Mouse (Mus musculus) urinary bladder, postnatal 36 days (tissue): ENCODE results near the gene Wfdc17.

Source experiments
- DNase-seq, 2 experiments: peaks; one replicate each; pipeline ENCODE4 v3.0.0; 2022; ENCODE audit warnings: low spot score in 2 of 2, mixed read lengths in 1 of 2

Wfdc17 gene

DNA sequence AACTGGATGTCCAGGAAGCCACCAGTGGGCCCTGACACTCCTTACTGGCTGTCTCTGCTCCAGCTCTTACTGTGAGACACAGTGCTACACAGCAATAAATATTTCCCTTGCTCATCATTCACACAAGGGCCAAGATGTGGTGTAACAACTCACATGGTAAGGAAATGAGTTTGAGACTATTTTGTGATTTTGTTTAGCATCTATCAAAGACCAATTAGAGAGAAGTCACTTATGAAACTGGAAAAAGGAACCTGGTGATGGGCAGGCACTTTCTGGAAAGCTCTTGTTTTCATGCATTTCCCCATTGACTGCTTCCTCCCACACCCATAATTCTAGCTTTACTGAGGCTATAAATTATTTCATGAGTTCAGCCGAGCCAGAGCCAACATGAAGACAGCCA, at the start of gene Wfdc17:
Wfdc17 (plus strand) TSS at position 287 of the 400 bp plus-strand sequence.
- no peak for DNase-seq

DNA sequence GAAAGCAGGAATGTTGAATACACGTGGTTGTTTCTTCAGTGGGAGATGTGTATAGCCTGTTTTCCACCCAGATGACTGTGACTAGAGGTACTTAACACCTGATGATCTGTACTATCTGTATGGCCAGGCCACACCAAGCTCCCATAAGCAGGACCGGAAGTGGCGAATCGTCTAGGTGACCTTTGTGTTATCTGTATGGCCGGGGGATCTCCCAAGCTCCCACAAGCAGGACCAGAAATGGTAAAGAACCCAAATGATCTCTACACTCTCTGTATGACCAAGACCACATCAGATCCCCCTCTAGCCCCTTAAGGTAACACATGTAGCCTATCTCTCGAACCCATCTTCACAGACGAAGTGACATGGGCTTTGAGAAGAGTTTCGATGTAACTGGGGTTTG, 49.2 kb upstream of the Wfdc17 start:
- DNase-seq, result no peak

DNA sequence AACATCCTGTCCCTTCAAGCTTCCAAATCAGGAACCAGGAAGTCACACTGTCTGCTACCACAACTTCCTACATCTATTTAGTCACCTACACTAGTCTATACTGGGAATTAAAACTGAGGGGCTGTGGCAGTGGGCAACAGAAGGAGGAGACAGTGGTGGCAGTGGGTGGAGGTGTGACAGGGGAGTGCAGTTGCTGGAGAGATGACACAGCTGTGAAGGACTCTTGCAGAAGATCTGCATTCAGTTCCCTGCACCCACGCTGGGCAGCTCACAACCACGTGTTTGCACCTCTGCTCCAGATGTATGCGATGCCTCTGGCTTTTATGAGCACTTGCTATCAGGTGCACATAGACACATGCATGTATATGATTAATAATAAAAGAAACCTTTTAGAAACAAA, 46.3 kb upstream of the Wfdc17 start:
- no peak for DNase-seq

DNA sequence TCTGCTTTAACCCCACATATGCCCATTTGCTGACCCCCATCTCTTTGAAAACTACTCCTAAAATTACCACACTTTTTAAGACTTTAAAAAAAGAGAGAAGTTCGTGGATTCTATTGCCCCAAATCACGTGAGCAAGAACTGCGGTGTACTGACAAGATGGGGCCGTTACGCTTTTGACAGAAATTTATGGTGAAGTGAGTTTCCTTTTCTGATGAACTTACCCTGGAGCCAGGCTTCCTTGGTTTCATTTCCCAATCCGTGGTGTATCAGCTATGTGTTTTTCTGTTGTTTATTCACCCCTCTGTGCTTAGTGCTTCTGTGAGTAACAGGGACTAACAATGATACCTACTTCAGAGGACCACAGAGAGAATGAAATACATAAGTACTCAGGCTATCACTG, 45.0 kb upstream of the Wfdc17 start:
- no peak for DNase-seq

DNA sequence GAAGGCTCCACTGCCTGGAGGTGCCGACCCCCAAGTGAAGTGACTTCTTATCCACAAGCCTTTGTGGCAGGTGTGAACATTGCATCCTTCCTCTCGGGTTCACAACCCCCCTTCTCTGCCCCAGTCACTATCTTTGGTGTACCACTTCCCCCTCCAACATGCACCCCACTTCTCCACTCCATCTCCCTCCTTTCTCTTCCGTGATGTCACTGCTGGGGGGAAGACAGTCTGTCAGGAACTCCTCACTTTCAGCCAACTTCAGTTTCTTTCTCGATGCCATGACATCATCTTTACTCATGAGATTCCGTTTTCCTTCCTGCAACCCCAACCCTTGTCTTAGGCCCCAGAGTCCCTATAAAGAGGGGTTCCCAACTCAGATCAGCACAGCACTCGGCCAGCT, 41.6 kb upstream of the Wfdc17 start, which contains the start of gene Ccl4:
Ccl4 (plus strand) TSS at position 381 of the 400 bp plus-strand sequence.
- DNase-seq, result no peak

DNA sequence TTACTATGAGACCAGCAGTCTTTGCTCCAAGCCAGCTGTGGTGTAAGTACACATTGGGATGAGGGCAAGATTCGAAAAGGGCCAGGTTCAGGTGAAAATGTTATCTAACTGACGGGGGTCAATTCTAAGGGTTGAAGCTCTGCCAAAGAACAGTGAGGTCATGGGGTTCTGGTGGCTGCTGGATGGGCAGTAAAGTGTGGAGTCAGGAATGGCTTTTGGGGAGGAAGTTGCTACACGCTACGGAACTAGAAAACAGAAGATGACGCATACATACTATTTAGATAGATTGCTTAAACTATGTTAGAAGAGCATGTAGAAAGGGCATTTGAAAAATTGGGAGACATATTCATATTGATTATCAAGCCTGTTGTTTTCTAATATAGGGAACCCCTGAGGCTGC, 40.3 kb upstream of the Wfdc17 start:
- DNase-seq, result no peak

DNA sequence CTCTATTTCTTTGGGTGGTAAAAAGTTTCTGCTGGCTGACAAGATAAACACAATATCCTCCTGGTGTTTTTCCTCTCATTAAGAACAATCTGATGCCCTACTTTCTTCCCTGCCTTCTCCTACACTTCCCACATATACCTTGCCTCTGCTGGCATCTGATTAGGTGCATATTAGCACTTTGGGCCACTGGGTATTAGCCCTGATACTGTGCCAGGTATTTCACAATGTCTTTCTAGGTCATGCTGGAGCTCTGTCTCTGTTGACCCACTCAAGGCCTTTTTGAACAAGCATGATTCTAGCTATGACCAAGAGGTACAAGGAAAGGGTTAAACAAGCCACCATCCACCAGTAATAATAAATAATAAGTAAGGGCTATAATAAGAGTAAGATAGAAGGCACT, 32.0 kb upstream of the Wfdc17 start:
- no peak for DNase-seq

DNA sequence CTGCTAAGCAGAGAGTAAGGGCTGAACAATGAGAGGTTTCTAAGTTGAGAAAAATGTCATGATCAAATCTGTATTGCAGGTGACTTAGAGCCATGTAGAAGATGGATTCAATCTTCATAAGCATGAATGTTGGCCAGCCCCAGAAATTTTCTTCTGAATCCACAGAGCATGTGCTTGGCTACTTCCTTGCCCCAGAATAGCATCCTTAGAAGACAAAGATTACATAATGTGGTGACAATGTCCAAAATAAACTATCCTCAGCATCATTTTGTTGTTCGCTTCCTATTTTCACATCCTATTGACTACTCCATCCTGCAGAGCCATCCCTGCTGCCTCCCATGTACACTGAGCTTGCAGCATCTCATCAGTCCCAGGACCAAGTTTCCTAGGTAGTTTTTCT, 28.1 kb upstream of the Wfdc17 start:
- DNase-seq, result no peak

DNA sequence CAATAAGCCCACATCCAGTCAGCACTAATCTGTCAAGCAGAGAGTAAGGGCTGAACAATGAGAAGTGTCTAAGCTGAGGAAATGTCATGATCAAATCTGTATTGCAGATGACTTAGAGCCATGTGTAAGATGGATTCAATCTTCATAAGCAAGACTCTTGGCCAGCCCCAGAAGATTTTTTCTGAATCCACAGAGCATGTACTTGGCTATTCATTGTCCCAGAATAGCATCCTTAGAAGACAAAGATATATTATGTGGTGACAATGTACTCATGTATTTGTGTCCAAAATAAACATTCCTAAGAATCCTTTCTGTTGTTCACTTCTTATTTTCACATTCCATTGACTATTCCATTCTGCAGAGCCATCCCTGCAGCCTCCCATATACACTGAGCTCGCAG, 13.9 kb upstream of the Wfdc17 start:
- DNase-seq, result no peak

DNA sequence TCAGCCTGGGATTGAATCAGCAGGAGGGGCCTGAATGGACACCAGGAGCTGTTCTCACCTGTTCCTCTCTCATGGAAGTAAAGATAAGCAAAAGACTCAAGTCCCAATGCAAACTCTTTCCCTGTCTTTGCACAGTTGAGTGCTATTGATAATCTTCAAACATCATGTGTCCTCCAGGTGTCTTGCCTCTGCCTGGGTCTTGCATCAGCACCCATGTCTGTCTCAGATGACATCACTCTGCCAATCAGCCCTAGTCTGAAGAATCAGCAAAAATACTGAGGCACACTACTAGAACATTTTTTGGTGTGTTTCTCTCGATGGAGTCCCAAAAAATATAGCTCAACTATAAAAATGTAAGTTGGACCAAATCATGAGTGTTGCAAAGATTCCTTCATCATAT, 11.8 kb upstream of the Wfdc17 start:
- DNase-seq, result no peak

DNA sequence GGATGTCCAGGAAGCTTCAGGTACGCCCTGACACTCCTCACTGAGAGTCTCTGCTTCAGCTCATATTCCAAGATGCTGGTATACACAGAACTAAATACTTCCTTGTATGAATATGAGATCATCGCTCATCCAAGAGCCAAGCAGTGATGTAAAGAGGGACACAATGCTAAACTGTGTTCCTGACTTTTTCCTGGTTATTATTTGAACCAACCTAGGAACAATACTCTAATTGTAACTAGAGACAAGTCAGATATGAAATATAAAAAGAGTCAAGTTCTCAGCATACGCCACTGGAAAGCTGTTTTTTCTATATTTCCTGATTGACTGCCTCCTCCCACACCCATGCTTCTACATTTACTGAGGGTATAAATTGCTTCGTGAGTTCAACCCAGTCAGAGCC, 4.9 kb downstream of the Wfdc17 start, which contains the start of gene Wfdc18:
Wfdc18 (plus strand) TSS at position 301 of the 400 bp plus-strand sequence.
- DNase-seq, result no peak

DNA sequence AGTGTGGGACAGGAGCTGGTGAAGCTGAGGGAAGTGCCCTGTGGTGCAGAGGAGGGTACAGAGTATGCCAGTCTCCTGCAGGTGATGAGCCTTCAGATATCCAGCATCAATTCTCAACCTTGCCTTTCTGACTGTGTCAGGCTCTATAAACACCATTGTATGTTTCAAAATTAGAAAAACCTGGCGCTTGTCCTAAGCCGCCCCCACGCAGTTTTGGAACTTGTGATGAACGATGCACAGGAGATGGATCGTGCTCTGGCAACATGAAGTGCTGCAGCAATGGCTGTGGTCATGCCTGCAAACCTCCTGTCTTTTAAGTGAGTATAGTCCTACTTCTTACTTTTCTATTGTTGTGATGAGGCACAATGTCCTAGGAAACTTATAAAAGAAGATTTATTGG, 5.9 kb downstream of the Wfdc17 start:
- DNase-seq, result no peak

DNA sequence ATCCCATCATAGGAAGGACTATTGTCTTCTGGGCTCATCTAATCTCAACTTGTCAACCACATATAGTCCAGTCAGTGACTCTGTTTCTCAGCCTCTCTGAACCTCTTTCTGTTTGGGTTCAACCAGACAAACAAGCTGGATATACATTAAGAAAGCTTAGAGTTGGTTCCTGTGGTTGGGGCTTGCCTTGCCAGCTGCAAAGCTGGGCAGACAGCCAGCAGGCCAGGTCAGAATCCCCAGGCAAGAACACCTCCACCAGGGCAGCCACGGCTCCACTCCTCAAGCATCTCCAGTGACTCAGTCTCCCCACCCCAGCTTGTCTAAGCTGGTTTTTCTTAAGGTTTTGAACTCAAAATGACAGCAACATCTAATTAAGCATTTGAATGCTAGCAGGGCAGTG, 8.9 kb downstream of the Wfdc17 start:
- DNase-seq, result no peak

DNA sequence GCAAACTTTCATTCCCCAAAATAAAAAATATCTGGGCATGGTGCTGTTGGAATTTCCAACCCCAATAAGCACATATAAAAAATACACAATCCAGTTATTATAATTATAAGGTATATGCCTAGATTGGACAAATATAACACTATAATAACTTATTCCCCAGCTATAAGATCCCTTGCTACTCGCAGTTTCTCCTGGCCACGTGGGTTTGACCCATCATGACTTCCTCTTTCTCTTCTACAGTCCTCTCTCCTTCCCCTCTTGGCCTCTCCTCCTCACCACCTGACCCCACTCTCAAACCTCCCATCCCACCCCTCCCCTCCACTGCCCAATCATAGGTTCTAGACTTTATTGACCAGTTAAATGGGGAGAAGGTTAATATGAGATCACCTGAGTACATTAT, 10.1 kb downstream of the Wfdc17 start:
- no peak for DNase-seq

DNA sequence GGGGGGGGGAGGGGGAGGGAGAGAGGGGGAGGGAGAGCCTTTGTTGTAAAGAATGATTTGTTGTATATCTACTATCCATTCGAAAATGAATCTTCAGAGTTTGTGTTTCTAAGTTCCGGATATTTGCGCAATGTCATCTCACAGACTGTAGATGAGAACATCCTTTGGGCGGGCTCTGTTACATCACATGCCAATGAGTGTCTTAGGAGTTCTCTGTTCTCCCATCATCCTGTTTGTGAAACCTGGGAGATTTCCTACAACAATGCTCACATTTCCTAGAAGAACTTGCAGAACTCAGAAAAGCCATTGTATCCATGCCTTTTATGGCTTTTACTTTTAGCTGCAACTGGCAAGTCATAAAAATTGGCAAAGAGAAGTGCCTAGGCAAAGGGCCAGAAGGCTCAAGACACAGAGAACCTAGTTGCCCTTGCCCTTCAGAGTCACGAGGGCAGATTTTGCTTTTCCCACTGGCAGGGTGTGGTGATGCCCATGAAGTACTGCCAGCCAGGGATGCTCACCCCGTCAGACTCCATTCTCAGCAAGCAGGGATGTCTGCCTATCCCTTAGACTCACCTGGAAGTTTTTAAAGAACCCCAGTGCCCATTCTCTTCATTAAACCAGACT, 13.4 kb downstream of the Wfdc17 start:
- peak in 1 of 2 experiments; percentile 12 for DNase-seq

DNA sequence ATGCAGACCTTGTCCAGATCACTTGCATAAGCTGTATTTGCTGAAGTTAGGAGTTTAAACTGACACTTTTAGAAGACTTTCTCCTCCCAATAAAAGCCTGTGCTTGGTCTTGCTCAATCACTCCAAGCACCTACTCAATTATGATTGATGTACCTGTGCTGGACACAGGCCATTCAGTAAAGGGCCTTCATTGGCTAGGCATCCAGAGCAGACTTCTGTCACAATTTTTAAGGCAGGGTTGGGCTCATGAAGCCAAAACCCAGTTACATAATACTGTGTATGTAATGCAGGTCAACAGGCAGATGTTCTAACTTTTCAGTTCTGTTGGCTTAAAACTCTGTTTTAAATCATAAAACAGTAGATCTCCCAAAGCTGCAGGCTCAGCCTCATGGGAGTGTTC, 17.0 kb downstream of the Wfdc17 start:
- no peak for DNase-seq

DNA sequence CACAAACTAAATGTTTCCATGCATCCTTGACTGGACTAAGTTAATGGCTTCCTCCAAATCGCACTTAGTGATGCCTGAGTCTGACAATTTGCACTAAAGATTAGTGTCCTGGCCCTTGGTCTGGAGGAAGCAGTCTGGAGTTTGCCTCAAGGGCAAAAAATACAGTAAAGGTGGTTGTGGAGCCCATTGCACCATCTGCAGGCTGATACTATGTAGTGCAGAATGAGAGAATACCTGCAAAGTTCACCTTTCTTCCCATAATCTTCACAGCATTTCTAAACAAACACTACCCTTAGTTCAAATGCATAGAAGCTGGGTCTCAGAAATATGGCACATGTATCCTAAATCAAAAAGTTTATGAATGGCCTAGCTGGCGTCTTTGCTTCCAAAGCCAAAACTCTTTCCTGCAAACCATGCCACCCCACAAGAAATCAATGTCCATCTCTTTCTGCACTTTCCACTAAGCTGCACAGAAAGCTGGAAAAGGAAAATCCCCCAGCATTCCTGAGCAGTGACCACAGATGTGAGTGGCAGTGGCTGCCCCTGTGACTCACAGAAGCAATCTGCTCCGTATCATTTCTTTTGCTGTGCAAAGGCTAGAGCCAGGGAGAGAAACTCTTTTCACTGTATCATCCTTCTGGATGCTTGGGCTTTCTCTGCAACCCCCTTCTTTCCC, 25.1 kb downstream of the Wfdc17 start:
- no peak for DNase-seq

DNA sequence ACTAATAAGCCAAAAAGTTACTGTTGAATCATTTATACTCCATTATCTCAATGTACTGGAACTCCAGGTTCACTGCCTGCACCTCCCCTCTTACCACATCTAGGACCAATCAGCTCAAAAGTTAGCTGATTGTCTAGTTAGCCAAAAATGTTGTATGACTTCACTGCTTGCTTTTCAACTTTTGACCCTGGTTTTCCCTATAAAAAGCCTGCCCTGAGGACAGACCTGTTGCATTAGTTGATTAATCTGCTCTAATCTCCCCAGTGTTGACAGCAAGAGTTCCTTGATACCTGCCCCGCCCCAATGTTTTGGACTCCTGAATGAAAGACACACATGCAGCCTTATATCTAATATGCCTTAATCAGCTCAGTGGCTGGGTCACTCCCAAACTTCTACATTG, 27.3 kb downstream of the Wfdc17 start:
- no peak for DNase-seq

DNA sequence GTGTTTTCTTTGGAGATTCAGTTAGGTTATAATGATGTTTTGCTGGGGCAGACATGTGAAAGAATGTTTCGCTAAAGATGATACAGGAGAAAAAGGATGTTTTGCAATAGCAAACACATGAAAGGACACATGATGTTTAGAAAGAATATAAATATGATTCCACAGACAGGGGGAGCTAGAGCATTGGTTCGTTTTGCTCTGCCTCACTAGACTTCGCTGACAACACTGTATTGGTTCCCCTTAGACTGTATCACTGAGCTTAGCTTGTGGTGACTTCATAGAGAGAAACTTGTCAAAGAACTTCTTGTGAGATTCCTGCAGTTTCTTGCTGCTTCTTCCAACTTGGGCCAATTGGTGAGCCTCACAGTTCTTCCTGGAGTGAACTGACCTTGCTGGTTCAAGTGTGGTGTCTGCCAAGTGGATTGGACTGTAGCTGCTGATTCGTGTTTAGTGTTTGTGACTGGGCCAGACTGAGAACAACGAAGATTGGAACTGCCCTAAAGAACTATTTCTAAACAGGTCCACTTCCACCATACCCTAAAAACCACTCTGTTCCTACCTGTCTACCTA, 29.4 kb downstream of the Wfdc17 start:
- DNase-seq, result no peak

DNA sequence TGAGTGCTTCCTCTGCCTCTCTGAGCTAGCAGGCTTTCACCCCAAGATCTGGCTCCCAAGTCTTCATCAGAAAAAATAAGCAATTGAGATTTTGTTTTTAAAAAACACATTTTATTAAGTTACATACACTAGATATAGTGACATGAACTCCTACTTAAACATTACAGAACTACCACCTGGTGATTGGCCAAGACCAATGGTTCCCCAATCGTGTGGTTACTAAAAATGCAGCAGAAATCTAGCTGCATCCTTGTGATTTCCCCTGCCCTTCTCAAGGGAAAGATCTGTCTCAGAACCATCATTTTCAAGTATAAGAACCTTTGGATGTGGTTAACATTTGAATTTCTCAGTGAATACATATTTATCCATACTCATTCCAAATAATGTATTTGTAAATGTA, 30.4 kb downstream of the Wfdc17 start:
- DNase-seq, result no peak

DNA sequence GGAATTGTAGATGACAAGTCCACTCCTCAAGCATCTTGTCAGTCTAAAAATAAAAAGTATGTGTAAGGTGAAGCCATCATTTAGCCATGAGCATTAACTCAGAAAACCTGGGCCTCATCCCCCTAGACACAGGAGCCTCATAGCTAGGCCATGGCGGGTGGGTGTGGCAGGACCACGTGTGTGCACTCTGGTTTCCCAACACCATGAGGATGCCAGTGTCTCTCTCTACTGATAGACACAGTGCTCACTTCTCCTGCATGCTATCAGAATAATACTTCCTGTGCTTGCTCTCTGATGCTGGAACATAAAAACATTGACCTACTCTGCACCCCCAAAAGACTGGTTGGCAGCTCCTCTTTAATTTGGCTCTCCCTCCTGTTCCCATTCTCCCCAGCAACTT, 32.1 kb downstream of the Wfdc17 start:
- no peak for DNase-seq

DNA sequence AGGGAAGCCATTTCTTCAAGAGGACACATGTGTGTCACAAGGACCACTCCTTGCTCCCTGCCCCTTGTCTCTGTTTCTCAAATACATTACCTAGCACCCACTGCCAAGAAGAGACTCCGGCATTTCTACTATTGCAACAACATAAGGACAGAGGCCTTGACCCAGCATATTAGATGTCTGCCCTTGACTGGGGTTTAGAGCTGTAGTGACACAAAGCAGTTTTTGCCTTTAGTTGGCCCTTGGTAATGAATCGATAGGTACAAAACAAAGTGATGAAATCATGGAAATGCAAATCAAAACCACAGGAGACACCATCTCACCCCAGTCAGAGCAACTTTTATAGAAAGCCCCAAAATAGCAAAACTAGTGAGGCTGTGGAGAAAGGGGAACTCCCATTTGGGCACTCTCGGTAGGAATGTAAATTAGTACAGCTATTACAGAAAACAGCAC, 33.3 kb downstream of the Wfdc17 start:
- DNase-seq, result no peak

DNA sequence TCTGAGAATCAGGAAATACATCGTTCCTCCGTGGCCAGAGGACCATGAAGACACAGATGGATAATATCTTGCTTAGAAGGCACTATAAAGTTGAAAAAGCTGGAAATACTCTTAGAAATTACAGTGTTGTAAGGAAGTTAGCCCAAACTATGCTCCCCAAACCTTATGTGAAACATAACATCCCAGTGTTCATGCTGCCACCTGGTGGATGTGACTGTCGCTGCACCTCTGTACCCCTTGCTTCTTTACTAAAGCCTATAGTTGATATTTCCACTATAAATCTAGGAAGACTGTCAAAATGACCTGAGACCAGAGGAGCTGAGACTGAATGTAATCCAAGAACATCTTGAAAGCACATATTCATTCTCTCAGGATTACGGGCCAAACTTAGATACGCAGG, 35.5 kb downstream of the Wfdc17 start:
- DNase-seq, result peak; percentile 61 to 68
